Mouse (Mus musculus): ENCODE data around the gene Nanog.

GRCm38 (mm10) chr6:122714707-122715365 lies 7.5 kb downstream of the Nanog start:
- no peak for TF ChIP-seq CTCF (IDR thresholded peaks at IDR 0.05; ENCODE audit: borderline replicate concordance, control insufficient read depth, extremely low read depth, insufficient read depth, low read length, poor library complexity)
- no peak for TF ChIP-seq POLR2A (IDR thresholded peaks at IDR 0.05; ENCODE audit: control insufficient read depth, extremely low read depth, insufficient read depth, low read length, poor library complexity)
